Mouse (Mus musculus): ENCODE data around the gene Efna1. TPM values are rescaled to one million over a fixed set of nuclear protein-coding genes. Genes with fewer than 3 reads are reported as not detected.

Efna1 gene
- 7.8 and 8.6 TPM in 2 replicates for polyA plus RNA-seq (2012; rRNA removed)

DNA sequence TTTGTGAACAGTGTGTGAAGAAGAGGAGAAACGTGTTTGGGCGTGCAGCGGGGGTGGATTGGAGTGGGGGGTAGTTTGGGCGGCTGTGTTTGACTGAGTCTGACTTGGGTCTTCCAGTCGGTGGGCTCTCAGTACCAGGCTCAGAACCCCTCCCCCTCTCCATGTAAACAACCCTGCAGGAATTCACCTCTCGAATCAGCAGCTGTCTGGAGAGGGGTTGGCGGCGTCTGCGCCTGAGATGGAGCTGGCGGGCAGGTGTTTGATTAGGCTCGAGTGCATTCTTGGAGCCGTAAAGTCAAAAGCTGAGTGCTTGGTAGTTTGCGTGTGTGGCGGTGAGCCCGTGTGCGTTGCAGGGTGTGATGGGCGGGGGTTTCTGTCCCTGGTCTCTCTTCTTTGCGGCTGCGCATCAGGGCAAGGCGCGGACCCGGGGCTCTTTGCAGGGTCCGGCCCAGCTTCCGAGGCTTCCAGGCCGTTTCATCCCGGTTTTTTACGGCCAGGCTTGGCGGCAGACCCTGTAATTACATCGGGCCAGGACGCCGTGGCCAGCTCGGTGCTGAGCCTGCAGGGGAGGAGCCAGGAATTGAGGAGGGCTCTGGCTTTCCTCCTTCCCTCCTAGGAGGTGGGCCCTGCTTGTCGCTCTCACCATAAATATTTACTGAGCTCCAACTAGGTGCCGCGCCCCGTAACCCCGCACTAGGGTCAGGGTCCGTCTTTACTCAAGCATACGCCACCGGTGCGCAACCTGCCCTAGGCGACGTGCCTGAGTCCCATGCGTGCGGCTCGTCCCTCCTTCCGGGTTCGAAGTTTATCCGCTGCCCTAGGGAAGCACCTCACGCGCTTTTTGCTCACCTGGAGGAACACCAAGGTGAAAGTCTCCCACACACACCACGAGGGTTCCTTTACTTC, at the start of gene Efna1:
TSS of gene Efna1 (minus strand) at position 537 of the 906 bp plus-strand sequence.

DNA sequence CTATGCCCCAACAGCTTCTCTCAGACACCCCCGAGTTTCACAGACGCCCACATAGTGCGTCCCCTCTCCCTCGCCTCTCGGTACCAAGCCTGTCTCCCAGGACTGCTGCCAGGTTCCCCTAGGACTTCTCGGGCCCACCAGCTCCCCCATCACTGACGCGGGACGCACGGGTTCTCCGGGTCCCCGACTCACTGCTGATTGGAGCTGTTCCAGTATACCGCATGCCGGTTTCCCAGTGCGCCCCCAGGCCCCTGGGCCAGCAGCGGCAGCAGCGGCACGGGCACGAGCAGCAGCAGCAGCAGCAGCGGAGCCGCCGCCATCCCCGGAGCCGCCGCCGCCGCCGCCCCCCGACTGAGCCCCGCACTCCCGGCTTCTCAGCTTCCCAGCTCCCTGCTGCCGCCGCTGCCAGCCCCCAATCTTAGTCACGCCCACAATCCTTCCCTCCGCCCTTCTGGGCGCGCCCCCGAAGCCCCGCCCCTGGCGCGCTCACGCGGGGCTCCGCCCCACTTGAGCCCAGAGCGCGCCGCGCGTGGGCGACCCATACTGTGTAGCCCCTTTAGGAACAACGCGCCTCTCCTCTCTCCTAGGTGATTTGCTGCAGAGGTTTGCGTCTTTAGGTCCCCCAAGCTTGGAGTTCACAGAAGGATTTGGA, 41.7 kb upstream of the Efna1 start, which contains the start of gene Efna3:
TSS of gene Efna3 (minus strand) at position 452 of the 652 bp plus-strand sequence.

DNA sequence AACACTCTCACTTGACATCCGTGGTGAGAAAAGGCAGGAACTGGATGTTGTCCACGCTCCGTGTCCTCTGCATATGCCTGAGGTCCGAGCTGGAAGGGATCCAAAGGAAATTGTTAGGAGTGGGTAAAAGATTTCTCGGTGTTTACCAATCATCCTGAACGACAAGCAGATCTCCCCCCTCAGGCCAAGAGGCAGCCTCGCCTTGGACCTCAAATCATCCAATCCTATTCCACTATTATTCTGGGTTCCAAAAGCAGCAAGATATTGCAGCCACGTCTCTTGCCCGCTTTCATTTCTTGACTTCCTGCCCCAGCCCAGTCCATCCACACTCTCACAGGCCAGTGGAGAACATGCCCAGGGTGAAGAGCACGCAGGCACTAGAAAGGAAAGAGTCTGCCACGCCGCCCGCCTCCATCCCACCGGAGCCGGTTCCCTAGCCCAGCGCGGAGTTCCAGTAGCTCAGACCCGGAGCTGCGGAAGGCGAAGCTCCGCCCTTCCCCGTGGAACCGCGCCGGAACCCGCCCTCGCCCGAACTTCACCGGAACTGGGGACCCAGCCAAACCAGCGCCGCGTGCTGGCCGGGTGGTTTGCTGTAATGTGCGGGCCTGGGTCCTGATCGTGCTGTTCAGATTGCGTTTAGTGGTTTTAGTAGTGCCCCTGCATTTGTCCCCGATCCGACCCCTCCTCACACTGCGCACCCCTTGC, 10.7 kb downstream of the Efna1 start, which contains the start of gene Slc50a1:
TSS of gene Slc50a1 (minus strand) at position 520 of the 705 bp plus-strand sequence.

DNA sequence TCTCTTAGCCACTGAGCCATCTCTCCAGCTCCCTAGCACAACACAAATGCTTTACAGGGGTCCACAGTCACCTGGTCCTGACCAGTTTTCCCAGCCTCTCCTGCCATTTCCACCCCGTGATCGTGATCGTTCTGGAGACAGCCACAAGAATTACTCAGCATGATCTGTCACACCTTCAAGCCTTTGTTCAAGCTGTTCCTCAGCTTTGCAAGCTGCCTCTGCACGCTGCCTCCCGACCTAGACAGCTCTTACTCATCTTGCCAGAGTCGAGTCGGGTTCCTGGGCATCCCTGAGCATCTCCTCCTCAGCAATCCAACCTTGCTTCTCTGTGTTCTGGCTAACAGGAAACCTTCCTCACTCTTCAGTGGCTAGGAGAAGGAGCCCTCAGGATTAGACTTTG, 21.9 kb downstream of the Efna1 start, which contains the start of gene Dpm3:
TSS of gene Dpm3 (plus strand) at position 283 of the 400 bp plus-strand sequence.

DNA sequence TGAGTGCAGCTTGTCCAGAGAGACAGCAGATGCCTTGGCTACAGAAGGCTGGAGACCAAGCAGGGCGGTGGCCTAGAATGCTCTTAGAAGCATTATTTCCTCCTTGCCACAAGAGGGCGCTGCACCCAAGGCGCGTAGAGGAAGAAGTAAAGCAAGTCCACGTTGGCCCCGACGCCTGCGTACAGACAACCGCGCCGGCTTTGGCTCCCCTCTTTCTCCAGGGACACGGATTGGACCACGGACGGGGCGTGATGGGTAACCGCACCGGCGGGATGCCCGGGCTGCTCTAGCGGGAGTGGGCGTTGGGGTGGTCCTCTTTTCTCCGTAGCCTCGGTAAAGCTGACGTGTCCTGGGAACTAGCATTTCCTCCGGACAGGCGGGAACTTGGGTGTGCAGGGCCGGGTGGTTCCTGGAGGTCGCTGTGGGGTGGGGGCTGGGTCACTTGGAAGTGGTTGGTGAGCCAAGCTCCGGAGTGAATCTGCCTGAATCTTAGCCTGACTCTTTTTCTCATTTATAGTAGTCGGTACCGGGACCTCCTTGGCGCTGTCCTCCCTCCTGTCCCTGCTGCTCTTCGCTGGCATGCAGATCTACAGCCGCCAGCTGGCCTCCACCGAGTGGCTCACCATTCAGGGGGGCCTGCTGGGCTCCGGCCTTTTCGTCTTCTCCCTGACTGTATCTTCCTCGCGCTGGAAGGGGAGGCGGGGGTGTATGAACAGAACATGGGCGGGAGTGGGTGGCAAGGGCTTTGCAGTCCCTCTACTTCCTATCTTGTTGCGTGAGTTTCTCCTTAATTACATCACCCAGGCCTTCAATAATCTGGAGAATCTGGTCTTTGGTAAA, 34.5 kb downstream of the Efna1 start, which contains the start of gene Trim46:
TSS of gene Trim46 (minus strand) at position 49 of the 840 bp plus-strand sequence.

DNA sequence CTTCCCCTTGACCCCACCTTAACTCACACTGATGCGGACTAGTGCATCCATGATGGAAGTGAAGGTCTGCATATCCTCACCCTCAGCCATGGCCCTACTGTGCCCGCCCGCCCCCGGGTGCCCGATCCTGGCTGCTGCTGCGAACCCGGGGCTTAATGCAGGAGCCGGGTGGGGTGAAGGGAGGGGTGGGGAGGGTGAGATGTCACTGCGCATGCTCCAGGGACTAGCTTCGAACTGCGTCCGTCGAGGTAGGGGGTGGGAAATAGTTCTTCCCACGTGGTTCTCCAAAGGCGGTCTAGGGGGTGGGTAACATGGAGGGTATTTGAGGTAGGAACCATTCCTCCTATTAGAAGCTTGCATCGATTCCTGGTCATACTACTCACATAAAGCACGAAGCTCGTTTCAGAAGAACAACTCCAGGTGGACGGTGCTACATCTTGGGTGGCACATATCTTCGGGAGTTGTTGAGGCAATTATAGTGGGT, 35.2 kb downstream of the Efna1 start, which contains the start of gene Krtcap2:
TSS of gene Krtcap2 (plus strand) at position 279 of the 484 bp plus-strand sequence.

DNA sequence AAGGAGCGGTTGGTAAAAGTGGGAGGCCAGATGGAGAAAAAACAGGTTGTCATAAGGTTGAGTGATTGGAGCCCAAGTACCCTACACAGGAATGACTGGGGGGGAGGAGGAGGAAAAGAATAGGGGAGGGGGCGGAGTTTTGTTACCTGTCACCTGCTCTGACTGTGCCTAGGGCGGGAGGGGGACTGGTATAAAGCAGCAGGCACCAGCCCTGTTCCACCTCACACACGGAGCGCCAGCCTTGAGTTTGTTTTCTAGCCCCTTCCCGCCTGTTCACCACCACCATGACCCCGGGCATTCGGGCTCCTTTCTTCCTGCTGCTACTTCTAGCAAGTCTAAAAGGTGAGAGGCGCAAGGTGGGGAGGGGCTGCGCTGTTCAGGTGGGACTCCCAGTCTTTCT, 52.1 kb downstream of the Efna1 start, which contains the start of gene Muc1:
TSS of gene Muc1 (plus strand) at position 222 of the 400 bp plus-strand sequence.

DNA sequence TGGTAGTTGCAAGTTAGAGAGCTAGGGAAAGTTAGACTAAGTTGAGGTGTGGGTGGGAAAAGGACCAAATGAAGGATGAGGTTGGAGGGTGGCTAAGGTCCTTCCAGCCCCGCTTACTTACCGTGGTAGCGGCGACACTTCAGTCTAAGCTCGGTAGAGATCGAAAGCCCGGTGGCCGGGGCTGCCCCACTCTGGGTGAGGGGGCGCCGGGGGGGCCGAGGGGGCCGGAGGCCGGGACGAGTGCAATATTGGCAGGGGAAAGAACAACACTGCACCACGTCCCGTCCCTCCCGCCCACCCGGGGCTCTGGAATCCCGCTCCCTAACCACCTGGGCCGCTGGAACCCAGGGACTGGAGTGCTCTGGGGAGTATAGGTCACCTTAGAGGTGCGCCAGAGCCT, 54.0 kb downstream of the Efna1 start, which contains the start of gene Mtx1:
TSS of gene Mtx1 (minus strand) at position 189 of the 400 bp plus-strand sequence.

Other genes starting within 250 kb of the Efna1 start
- gene Rusc1, start 187.8 kb downstream of the Efna1 start, polyA plus RNA-seq (2012; rRNA removed): 138 and 142 TPM in 2 replicates
- 0.07 TPM in 1 of 2 replicates, not detected in the other for gene Gm43738, start 180.0 kb downstream of the Efna1 start, polyA plus RNA-seq (2012; rRNA removed)
- 301 and 321 TPM in 2 replicates for gene Fdps, start 179.2 kb downstream of the Efna1 start, polyA plus RNA-seq (2012; rRNA removed)
- 0.15 and 0.17 TPM in 2 replicates for gene Pklr, start 145.0 kb downstream of the Efna1 start, polyA plus RNA-seq (2012; rRNA removed)
- gene Hcn3, start 120.9 kb downstream of the Efna1 start, polyA plus RNA-seq (2012; rRNA removed): 66.1 and 76.8 TPM in 2 replicates
- 79.8 and 84.1 TPM in 2 replicates for gene Clk2, start 116.3 kb downstream of the Efna1 start, polyA plus RNA-seq (2012; rRNA removed)
- 116 and 120 TPM in 2 replicates for gene Scamp3, start 103.7 kb downstream of the Efna1 start, polyA plus RNA-seq (2012; rRNA removed)
- 67.2 and 68.9 TPM in 2 replicates for gene Fam189b, start 98.0 kb downstream of the Efna1 start, polyA plus RNA-seq (2012; rRNA removed)
- gene Gba, start 78.2 kb downstream of the Efna1 start, polyA plus RNA-seq (2012; rRNA removed): 49.4 and 52.2 TPM in 2 replicates
- 223 and 225 TPM in 2 replicates for gene Thbs3, start 66.0 kb downstream of the Efna1 start, polyA plus RNA-seq (2012; rRNA removed)
- gene Mtx1, start 54.1 kb downstream of the Efna1 start, polyA plus RNA-seq (2012; rRNA removed): 145 and 148 TPM in 2 replicates
- 4.5 and 5.8 TPM in 2 replicates for gene Muc1, start 52.1 kb downstream of the Efna1 start, polyA plus RNA-seq (2012; rRNA removed)
- 101 TPM in 2 replicates for gene Krtcap2, start 35.2 kb downstream of the Efna1 start, polyA plus RNA-seq (2012; rRNA removed)
- 113 and 137 TPM in 2 replicates for gene Trim46, start 34.8 kb downstream of the Efna1 start, polyA plus RNA-seq (2012; rRNA removed)
- 140 and 171 TPM in 2 replicates for gene Dpm3, start 21.8 kb downstream of the Efna1 start, polyA plus RNA-seq (2012; rRNA removed)
- 53.7 and 53.8 TPM in 2 replicates for gene Slc50a1, start 10.6 kb downstream of the Efna1 start, polyA plus RNA-seq (2012; rRNA removed)
- gene Efna3, start 41.8 kb upstream of the Efna1 start, polyA plus RNA-seq (2012; rRNA removed): 94.2 and 96.9 TPM in 2 replicates
- 12.3 and 13.4 TPM in 2 replicates for gene Efna4, start 56.9 kb upstream of the Efna1 start, polyA plus RNA-seq (2012; rRNA removed)
- 103 and 104 TPM in 2 replicates for gene Adam15, start 68.9 kb upstream of the Efna1 start, polyA plus RNA-seq (2012; rRNA removed)
- gene Dcst2, start 80.8 kb upstream of the Efna1 start, polyA plus RNA-seq (2012; rRNA removed): 0.28 and 0.30 TPM in 2 replicates
- gene Dcst1, start 84.1 kb upstream of the Efna1 start, polyA plus RNA-seq (2012; rRNA removed): 0.07 and 0.17 TPM in 2 replicates
- 3.4 and 3.7 TPM in 2 replicates for gene Zbtb7b, start 113.6 kb upstream of the Efna1 start, polyA plus RNA-seq (2012; rRNA removed)
- gene Lenep, start 121.7 kb upstream of the Efna1 start, polyA plus RNA-seq (2012; rRNA removed): 3.1 and 3.7 TPM in 2 replicates
- gene Flad1, start 130.7 kb upstream of the Efna1 start, polyA plus RNA-seq (2012; rRNA removed): 40.6 and 41.9 TPM in 2 replicates
- gene Cks1b, start 137.2 kb upstream of the Efna1 start, polyA plus RNA-seq (2012; rRNA removed): 57.5 and 61.0 TPM in 2 replicates
- 19.4 and 22.6 TPM in 2 replicates for gene Shc1, start 137.3 kb upstream of the Efna1 start, polyA plus RNA-seq (2012; rRNA removed)
- gene Pygo2, start 149.1 kb upstream of the Efna1 start, polyA plus RNA-seq (2012; rRNA removed): 65.5 and 66.0 TPM in 2 replicates
- 10.4 and 13.0 TPM in 2 replicates for gene Pbxip1, start 155.6 kb upstream of the Efna1 start, polyA plus RNA-seq (2012; rRNA removed)
- gene Pmvk, start 173.4 kb upstream of the Efna1 start, polyA plus RNA-seq (2012; rRNA removed): 110 and 117 TPM in 2 replicates
- 12.9 and 13.2 TPM in 2 replicates for gene Kcnn3, start 239.0 kb upstream of the Efna1 start, polyA plus RNA-seq (2012; rRNA removed)

Measured in central nervous system, embryonic 18 days (tissue).